Mouse (Mus musculus) liver, embryonic 15.5 days (tissue): ENCODE measurements around the gene Cct6b. TPM values are rescaled to one million over a fixed set of nuclear protein-coding genes. Genes with fewer than 3 reads are reported as not detected.

Experiments
- ATAC-seq: fragments of 200-750 bp; cut with Nextera tagmentation; 2 replicates; pipeline ENCODE4 v1.8.0; 2017; ENCODE audit warnings: moderate number of reproducible peaks, mild to moderate bottlenecking, moderate library complexity; ENCODE audit not compliant: insufficient read depth
- H3K27ac ChIP-seq: fragments of 300-500 bp; sonication (generic); replicated peaks from 2 replicates; pipeline ENCODE4 v1.5.1; 2015; ENCODE audit warnings: mild to moderate bottlenecking, inconsistent platforms
- H3K27me3 ChIP-seq: fragments of 300-500 bp; sonication (generic); 2 replicates; pipeline ENCODE4 v1.6.1; 2015; ENCODE audit warnings: mild to moderate bottlenecking, inconsistent platforms
- H3K36me3 ChIP-seq: fragments of 300-500 bp; sonication (generic); replicated peaks from 2 replicates; pipeline ENCODE4 v1.6.1; 2015; ENCODE audit warnings: moderate library complexity, mild to moderate bottlenecking, inconsistent platforms
- H3K4me1 ChIP-seq: fragments of 300-500 bp; sonication (generic); replicated peaks from 2 replicates; pipeline ENCODE4 v1.6.1; 2015; ENCODE audit warnings: inconsistent platforms
- H3K4me2 ChIP-seq: fragments of 300-500 bp; sonication (generic); 2 replicates; pipeline ENCODE4 v1.6.1; 2015; ENCODE audit warnings: moderate library complexity, mild to moderate bottlenecking, inconsistent platforms
- H3K4me3 ChIP-seq: fragments of 300-500 bp; sonication (generic); replicated peaks from 2 replicates; pipeline ENCODE4 v1.5.1; 2015; ENCODE audit warnings: mild to moderate bottlenecking, inconsistent platforms
- H3K9ac ChIP-seq: fragments of 300-500 bp; sonication (generic); 2 replicates; pipeline ENCODE4 v1.6.1; 2015; ENCODE audit warnings: moderate library complexity, mild to moderate bottlenecking, inconsistent platforms
- H3K9me3 ChIP-seq: fragments of 300-500 bp; sonication (generic); replicated peaks from 2 replicates; pipeline ENCODE4 v1.6.1; 2016; ENCODE audit warnings: inconsistent platforms
- WGBS: fragments of 180-500 bp; shearing (Covaris S2); methylation state at CpG from one replicate; pipeline ENCODE4 v1.1.7; 2015; ENCODE audit warnings: mixed read lengths; ENCODE audit not compliant: insufficient replicate concordance; 5-methylcytosine and 5-hydroxymethylcytosine counted together
- polyA plus RNA-seq: library from polyadenylated mRNA; unstranded; fragments of >200 nt; fragmentation: Nextera tagmentation; extraction: Ambion mirVana; gene quantifications from 2 replicates; pipeline ENCODE4 v1.2.1, GENCODE M21; 2015

Gene Cct6b
- polyA plus RNA-seq, 1 experiment from 2014 or later = 0.10 TPM

- Histone ChIP-seq H3K9ac (no peak overlapping the region), H3K27me3 (no peaks in the 10 kb centered on the region), H3K4me1 (peaks cover 30% of the 10 kb centered on the region), H3K4me3 (no peak overlapping the region), H3K36me3 (no peaks in the 10 kb centered on the region; the same call in 1 of the 2 replicates), H3K27ac (no peak overlapping the region), H3K4me2 (no peak overlapping the region), H3K9me3 (no peaks in the 10 kb centered on the region)
- 76% methylated on average over 6 of the region's 6 CpGs for WGBS
- ATAC-seq = no peak
Observed at GRCm38 (mm10) chr11:82762286-82762829, 1.8 kb downstream of the Cct6b start.

- no peak overlapping the region for H3K9ac ChIP-seq
- no peak for ATAC-seq
- no peak overlapping the region for H3K4me2 ChIP-seq
- no peak overlapping the region for H3K27ac ChIP-seq
- WGBS = 67% methylated on average over 1 of the region's 1 CpGs
- H3K36me3 ChIP-seq = no peaks in the 10 kb centered on the region
- no peaks in the 10 kb centered on the region; the same call in 1 of the 2 replicates for H3K27me3 ChIP-seq
- no peaks in the 10 kb centered on the region for H3K4me1 ChIP-seq
- no peak overlapping the region for H3K4me3 ChIP-seq
- no peaks in the 10 kb centered on the region for H3K9me3 ChIP-seq
Observed at GRCm38 (mm10) chr11:82755919-82756318, 8.2 kb downstream of the Cct6b start.

GRCm38 (mm10) chr11:82752349-82753115 is 11.6 kb downstream of the Cct6b start:
- no peaks in the 10 kb centered on the region for H3K36me3 ChIP-seq
- no peaks in the 10 kb centered on the region for H3K9me3 ChIP-seq
- H3K4me3 ChIP-seq = no peak overlapping the region
- H3K9ac ChIP-seq = no peak overlapping the region
- no peak for ATAC-seq
- H3K4me2 ChIP-seq = no peak overlapping the region
- no peak overlapping the region for H3K27ac ChIP-seq
- no peaks in the 10 kb centered on the region for H3K4me1 ChIP-seq
- 58% methylated on average over 6 of the region's 6 CpGs for WGBS
- H3K27me3 ChIP-seq = no peaks in the 10 kb centered on the region; the same call in 1 of the 2 replicates

GRCm38 (mm10) chr11:82746857-82747366 is 17.2 kb downstream of the Cct6b start:
- Histone ChIP-seq H3K36me3 (no peaks in the 10 kb centered on the region), H3K4me2 (peak overlapping the region; percentile 57), H3K4me3 (peak overlapping the region; percentile 37), H3K27me3 (peaks cover 5% of the 10 kb centered on the region), H3K4me1 (peaks cover 9% of the 10 kb centered on the region; the same call in 1 of the 2 replicates), H3K27ac (peak overlapping the region; percentile 63), H3K9ac (peak overlapping the region; percentile 10; the same call in 1 of the 2 replicates), H3K9me3 (no peaks in the 10 kb centered on the region)
- no peak for ATAC-seq
- 17% methylated on average over 8 of the region's 8 CpGs for WGBS

- H3K9ac ChIP-seq = no peak overlapping the region
- peaks cover 5% of the 10 kb centered on the region for H3K27me3 ChIP-seq
- no peaks in the 10 kb centered on the region for H3K9me3 ChIP-seq
- no peaks in the 10 kb centered on the region for H3K36me3 ChIP-seq
- no peak overlapping the region for H3K27ac ChIP-seq
- no peak for ATAC-seq
- no peak overlapping the region for H3K4me3 ChIP-seq
- H3K4me1 ChIP-seq = peaks cover 9% of the 10 kb centered on the region; the same call in 1 of the 2 replicates
- 0 out of 2 replicates have a peak overlapping the region, but pooled peaks have one; percentile 57 for H3K4me2 ChIP-seq
- WGBS = 22% methylated on average over 6 of the region's 6 CpGs
Observed at GRCm38 (mm10) chr11:82746138-82746537, 18.0 kb downstream of the Cct6b start.

GRCm38 (mm10) chr11:82739006-82739405 is 25.1 kb downstream of the Cct6b start:
- ATAC-seq = no peak
- H3K4me2 ChIP-seq = no peak overlapping the region
- H3K4me1 ChIP-seq = 0 out of 2 replicates have a peak, but pooled peaks cover 3% of the 10 kb centered on the region
- no peak overlapping the region for H3K27ac ChIP-seq
- H3K27me3 ChIP-seq = no peaks in the 10 kb centered on the region
- H3K9me3 ChIP-seq = no peaks in the 10 kb centered on the region
- no peak overlapping the region for H3K4me3 ChIP-seq
- no peaks in the 10 kb centered on the region for H3K36me3 ChIP-seq
- no peak overlapping the region for H3K9ac ChIP-seq

- Histone ChIP-seq H3K4me1 (0 out of 2 replicates have a peak, but pooled peaks cover 3% of the 10 kb centered on the region), H3K27me3 (no peaks in the 10 kb centered on the region), H3K36me3 (no peaks in the 10 kb centered on the region), H3K27ac (no peak overlapping the region), H3K9ac (no peak overlapping the region), H3K9me3 (no peaks in the 10 kb centered on the region), H3K4me3 (no peak overlapping the region), H3K4me2 (no peak overlapping the region)
- ATAC-seq = no peak
Observed at GRCm38 (mm10) chr11:82734227-82734626, 29.9 kb downstream of the Cct6b start.

- Histone ChIP-seq H3K9ac (no peak overlapping the region), H3K4me3 (no peak overlapping the region), H3K36me3 (no peaks in the 10 kb centered on the region), H3K4me2 (no peak overlapping the region), H3K27ac (no peak overlapping the region), H3K4me1 (no peaks in the 10 kb centered on the region), H3K27me3 (no peaks in the 10 kb centered on the region), H3K9me3 (no peaks in the 10 kb centered on the region)
- no peak for ATAC-seq
- 65% methylated on average over 2 of the region's 2 CpGs for WGBS
Observed at GRCm38 (mm10) chr11:82726862-82727261, 37.3 kb downstream of the Cct6b start.

- no peaks in the 10 kb centered on the region for H3K9me3 ChIP-seq
- no peaks in the 10 kb centered on the region for H3K36me3 ChIP-seq
- H3K27ac ChIP-seq = no peak overlapping the region
- H3K4me1 ChIP-seq = no peaks in the 10 kb centered on the region
- no peak overlapping the region for H3K4me3 ChIP-seq
- no peak overlapping the region for H3K9ac ChIP-seq
- WGBS = 45% methylated on average over 12 of the region's 12 CpGs
- no peaks in the 10 kb centered on the region; the same call in 1 of the 2 replicates for H3K27me3 ChIP-seq
- no peak overlapping the region for H3K4me2 ChIP-seq
- no peak for ATAC-seq
Observed at GRCm38 (mm10) chr11:82719294-82719693, 44.8 kb downstream of the Cct6b start.

- Histone ChIP-seq H3K36me3 (no peaks in the 10 kb centered on the region), H3K27ac (no peak overlapping the region), H3K27me3 (no peaks in the 10 kb centered on the region; the same call in 1 of the 2 replicates), H3K9me3 (no peaks in the 10 kb centered on the region), H3K4me2 (no peak overlapping the region), H3K4me1 (no peaks in the 10 kb centered on the region), H3K9ac (no peak overlapping the region), H3K4me3 (no peak overlapping the region)
- ATAC-seq = no peak
- 75% methylated on average over 3 of the region's 3 CpGs for WGBS
Observed at GRCm38 (mm10) chr11:82712681-82713080, 51.4 kb downstream of the Cct6b start.

- Histone ChIP-seq H3K36me3 (no peaks in the 10 kb centered on the region), H3K4me3 (no peak overlapping the region), H3K4me1 (no peaks in the 10 kb centered on the region), H3K27me3 (no peaks in the 10 kb centered on the region), H3K27ac (no peak overlapping the region), H3K4me2 (no peak overlapping the region), H3K9ac (no peak overlapping the region), H3K9me3 (no peaks in the 10 kb centered on the region)
- ATAC-seq = no peak
- 59% methylated on average over 4 of the region's 4 CpGs for WGBS
Observed at GRCm38 (mm10) chr11:82708934-82709333, 55.2 kb downstream of the Cct6b start.
